Mouse (Mus musculus) G1E (cell line): Measurements from ENCODE around the gene Map4k4.

Experiments
- CTCF ChIP-seq: IDR thresholded peaks from 2 replicates; pipeline ENCODE4 v1.5.1; 2012; ENCODE audit warnings: low read depth, low read length, inconsistent platforms, mixed read lengths
- GATA1 ChIP-seq: IDR thresholded peaks from 2 replicates; pipeline ENCODE4 v1.6.1; 2012; ENCODE audit warnings: borderline replicate concordance, low read length, inconsistent platforms, mixed read lengths
- GATA2 ChIP-seq: IDR thresholded peaks from 2 replicates; pipeline ENCODE4 v1.6.1; 2012; ENCODE audit warnings: low read depth, low read length, inconsistent platforms, borderline replicate concordance
- POLR2AphosphoS5 ChIP-seq: IDR thresholded peaks from 2 replicates; pipeline ENCODE4 v1.6.1; 2012; ENCODE audit warnings: low read depth, low read length, inconsistent platforms; ENCODE audit not compliant: insufficient replicate concordance
- TAL1 ChIP-seq: conservative IDR thresholded peaks from 2 replicates; pipeline ENCODE4 v1.6.1; 2012; ENCODE audit warnings: low read depth, low read length, inconsistent platforms, mixed read lengths

GRCm38 (mm10) chr1:39913256-39913655 is 12.5 kb downstream of the Map4k4 start:
- TF ChIP-seq CTCF: no peak
- TF ChIP-seq POLR2AphosphoS5: no peak
- no peak for TF ChIP-seq GATA1
- TF ChIP-seq TAL1: no peak
- no peak for TF ChIP-seq GATA2
